Mouse (Mus musculus): ENCODE data around the gene Tmem116. TPM values are rescaled to one million over a fixed set of nuclear protein-coding genes. Genes with fewer than 3 reads are reported as not detected.
"Not testable (repeated sequence)": the region's sequence is repeated elsewhere in the genome, so short reads cannot be mapped to it uniquely, and the experiment has no call there.

The Tmem116 gene
- polyA plus RNA-seq, 1 experiment from 2014 or later = 1.0 TPM

DNA sequence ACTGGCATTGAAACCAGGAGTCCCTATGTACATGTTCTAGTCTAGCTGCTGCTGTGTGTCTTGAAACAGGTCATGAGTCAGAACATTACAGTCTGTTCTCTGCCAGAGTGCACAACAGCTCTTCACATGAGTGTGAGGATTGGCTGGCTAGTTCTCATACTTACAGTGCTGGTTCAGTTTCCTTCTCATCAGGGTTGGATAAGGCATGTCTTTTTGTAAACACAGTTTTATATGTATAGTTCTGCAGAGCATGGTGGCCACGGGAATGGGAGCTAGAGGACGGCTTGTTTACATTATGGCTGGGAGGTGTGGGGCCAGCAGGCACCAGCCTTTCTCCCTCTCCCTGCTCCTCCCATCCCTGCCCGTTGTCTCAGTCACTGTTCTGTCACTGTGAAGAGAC is 17.9 kb downstream of the Tmem116 start:
- Histone ChIP-seq H3K4me1 (no peaks in the 10 kb centered on the region), H3K9ac (replicated peaks) (no peak overlapping the region), H3K27me3 (no peaks in the 10 kb centered on the region), H3K4me2 (replicated peaks) (no peak overlapping the region), H3K27ac (replicated peaks) (no peak overlapping the region), H3K4me3 (no peak overlapping the region), H3K36me3 (no peaks in the 10 kb centered on the region), H3K9me3 (no peaks in the 10 kb centered on the region)
- 53% methylated on average over 3 of the region's 3 CpGs for WGBS
- ATAC-seq (replicated peaks) = no peak

DNA sequence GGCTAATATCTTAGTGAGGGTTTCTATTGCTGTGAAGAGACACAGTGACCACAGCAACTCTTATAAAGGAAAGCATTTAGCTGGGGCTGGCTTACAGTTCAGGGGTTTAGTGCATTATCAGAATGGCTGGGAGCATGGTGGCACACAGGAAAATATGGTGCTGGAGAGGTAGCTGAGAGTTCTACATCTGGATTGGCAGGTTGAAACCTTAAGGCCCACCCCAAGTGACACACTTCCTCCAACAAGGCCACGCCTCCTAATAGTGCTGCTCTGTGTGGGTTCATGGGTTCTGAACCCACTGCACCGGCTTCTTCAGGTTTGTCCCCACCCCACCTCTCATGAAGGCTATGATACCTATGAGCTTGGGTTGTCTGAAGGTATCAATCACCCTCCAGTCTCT is 20.7 kb downstream of the Tmem116 start:
- ATAC-seq (replicated peaks) = no peak
- WGBS = 80% methylated on average over 2 of the region's 2 CpGs
- Histone ChIP-seq H3K4me1 (no peaks in the 10 kb centered on the region), H3K9ac (replicated peaks) (no peak overlapping the region), H3K36me3 (no peaks in the 10 kb centered on the region), H3K27ac (replicated peaks) (no peak overlapping the region), H3K9me3 (no peaks in the 10 kb centered on the region), H3K4me2 (replicated peaks) (no peak overlapping the region), H3K27me3 (no peaks in the 10 kb centered on the region), H3K4me3 (no peak overlapping the region)

DNA sequence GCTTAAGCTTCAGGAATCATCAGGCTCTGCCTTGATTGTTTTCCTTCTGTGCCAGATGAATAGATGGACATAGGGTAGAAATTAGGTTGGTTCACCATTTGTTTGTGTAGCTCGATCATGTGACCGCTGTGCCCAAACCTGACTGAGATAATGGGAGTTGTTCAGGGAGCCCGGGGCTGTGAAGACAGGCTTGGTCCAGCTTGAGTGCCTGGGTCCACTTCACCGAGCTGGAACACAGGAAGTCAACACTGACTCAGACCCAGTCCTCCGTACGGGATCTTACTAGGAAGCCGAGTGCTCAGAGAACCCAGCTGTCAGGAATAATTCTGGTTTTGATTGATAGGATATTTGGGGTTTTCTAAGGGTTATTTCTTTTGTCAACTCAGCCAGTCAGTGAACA is 22.9 kb downstream of the Tmem116 start:
- H3K4me1 ChIP-seq = no peaks in the 10 kb centered on the region
- H3K36me3 ChIP-seq = no peaks in the 10 kb centered on the region
- no peaks in the 10 kb centered on the region for H3K9me3 ChIP-seq
- no peaks in the 10 kb centered on the region for H3K27me3 ChIP-seq
- WGBS = 67% methylated on average over 7 of the region's 7 CpGs
- H3K4me2 ChIP-seq (replicated peaks) = no peak overlapping the region
- ATAC-seq (replicated peaks) = no peak
- H3K27ac ChIP-seq (replicated peaks) = no peak overlapping the region
- no peak overlapping the region for H3K4me3 ChIP-seq
- no peak overlapping the region for H3K9ac ChIP-seq (replicated peaks)

DNA sequence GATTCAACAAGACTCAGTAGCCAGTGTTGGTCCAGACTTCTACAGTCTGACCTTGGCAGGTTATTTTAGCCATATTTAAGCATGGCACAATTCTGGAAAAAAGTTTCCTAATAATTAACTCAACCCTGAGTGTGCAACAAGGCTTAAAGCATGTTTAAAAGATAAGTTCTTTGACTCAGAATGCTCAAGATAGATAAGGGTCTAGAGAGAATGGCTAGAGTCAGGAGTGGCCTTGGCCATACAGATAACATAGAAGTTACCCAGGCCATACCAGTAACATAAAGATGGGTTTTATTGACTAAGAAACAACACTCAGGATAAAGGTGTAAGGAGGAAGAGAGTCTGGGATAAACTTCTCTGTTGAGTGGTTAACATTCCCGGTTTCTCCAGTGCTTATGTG is 24.3 kb downstream of the Tmem116 start:
- H3K9ac ChIP-seq (replicated peaks) = no peak overlapping the region
- H3K4me1 ChIP-seq = no peaks in the 10 kb centered on the region
- H3K9me3 ChIP-seq = no peaks in the 10 kb centered on the region
- no peak overlapping the region for H3K27ac ChIP-seq (replicated peaks)
- H3K27me3 ChIP-seq = no peaks in the 10 kb centered on the region
- no peak overlapping the region for H3K4me3 ChIP-seq
- no peak overlapping the region for H3K4me2 ChIP-seq (replicated peaks)
- no peak for ATAC-seq (replicated peaks)
- no peaks in the 10 kb centered on the region for H3K36me3 ChIP-seq
- WGBS = 91% methylated on average over 1 of the region's 1 CpGs

DNA sequence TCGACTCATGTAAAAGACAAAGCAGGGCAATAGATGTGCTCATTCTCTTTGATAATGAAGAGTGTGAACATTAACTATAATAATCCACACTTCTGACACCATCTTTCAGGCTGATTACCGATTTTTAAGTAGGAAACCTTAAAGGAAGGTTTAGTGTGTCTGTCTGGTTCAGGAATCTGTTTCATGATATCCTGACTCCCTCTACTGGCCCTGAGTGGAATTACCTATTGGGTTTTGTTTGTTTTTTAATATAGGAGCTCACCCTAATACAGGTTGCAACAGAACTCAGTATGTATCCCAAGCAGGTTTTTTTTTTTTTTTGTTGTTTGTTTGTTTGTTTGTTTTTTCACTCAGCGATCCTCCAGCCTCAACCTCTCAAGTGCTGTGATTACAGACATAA is 26.0 kb downstream of the Tmem116 start:
- ATAC-seq (replicated peaks) = no peak
- Histone ChIP-seq H3K4me1 (no peaks in the 10 kb centered on the region), H3K9me3 (no peaks in the 10 kb centered on the region), H3K4me2 (replicated peaks) (no peak overlapping the region), H3K27ac (replicated peaks) (no peak overlapping the region), H3K9ac (replicated peaks) (no peak overlapping the region), H3K36me3 (no peaks in the 10 kb centered on the region), H3K4me3 (no peak overlapping the region), H3K27me3 (no peaks in the 10 kb centered on the region)
- WGBS = 38% methylated on average over 3 of the region's 3 CpGs

DNA sequence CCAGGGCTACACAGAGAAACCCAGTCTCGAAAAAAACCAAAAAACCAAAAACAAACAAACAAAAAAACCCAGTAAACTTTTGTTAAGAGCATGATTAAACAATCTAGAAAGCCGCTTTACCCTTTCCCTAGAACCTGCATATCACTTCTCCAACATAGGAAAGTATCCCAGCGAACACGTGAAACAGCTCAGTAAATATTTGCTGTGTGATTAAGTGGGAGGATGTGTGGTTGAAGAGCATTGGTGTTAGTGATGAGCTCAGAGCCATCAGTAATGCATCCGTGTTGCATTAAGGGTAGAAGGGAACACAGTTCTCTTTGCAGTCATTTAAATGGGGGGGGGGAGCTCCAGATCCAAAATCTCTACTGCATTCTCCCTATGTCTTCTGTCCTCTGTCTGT is 33.1 kb downstream of the Tmem116 start:
- Histone ChIP-seq H3K36me3 (no peaks in the 10 kb centered on the region), H3K4me1 (no peaks in the 10 kb centered on the region), H3K27me3 (no peaks in the 10 kb centered on the region), H3K27ac (replicated peaks) (no peak overlapping the region), H3K4me3 (no peak overlapping the region), H3K9me3 (no peaks in the 10 kb centered on the region), H3K9ac (replicated peaks) (no peak overlapping the region), H3K4me2 (replicated peaks) (no peak overlapping the region)
- 83% methylated on average over 5 of the region's 5 CpGs for WGBS
- no peak for ATAC-seq (replicated peaks)

DNA sequence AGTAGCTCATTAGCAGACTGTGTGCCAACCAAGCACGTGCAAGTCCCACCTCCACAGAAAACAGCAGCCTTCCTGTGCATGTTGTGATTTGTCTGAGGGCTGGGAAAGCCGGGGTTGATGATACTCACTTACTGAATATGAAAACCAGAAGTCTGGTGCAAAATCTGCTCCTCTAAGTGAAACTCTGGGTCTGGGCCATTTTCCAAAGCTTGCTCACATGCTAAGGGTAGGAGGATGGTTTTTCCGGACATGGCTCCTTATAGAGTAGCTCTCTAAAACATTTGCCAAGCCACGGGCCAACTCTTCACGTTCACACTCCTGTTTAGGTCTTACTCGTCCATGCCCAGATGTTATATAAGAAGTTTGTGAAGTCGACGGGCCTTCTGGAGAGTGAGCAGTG is 41.6 kb downstream of the Tmem116 start:
- no peak overlapping the region for H3K27ac ChIP-seq (replicated peaks)
- no peaks in the 10 kb centered on the region for H3K4me1 ChIP-seq
- H3K9ac ChIP-seq (replicated peaks) = no peak overlapping the region
- WGBS = 78% methylated on average over 8 of the region's 8 CpGs
- H3K4me2 ChIP-seq (replicated peaks) = no peak overlapping the region
- H3K4me3 ChIP-seq = no peak overlapping the region
- no peak for ATAC-seq (replicated peaks)
- H3K36me3 ChIP-seq = no peaks in the 10 kb centered on the region
- no peaks in the 10 kb centered on the region for H3K27me3 ChIP-seq
- H3K9me3 ChIP-seq = no peaks in the 10 kb centered on the region

DNA sequence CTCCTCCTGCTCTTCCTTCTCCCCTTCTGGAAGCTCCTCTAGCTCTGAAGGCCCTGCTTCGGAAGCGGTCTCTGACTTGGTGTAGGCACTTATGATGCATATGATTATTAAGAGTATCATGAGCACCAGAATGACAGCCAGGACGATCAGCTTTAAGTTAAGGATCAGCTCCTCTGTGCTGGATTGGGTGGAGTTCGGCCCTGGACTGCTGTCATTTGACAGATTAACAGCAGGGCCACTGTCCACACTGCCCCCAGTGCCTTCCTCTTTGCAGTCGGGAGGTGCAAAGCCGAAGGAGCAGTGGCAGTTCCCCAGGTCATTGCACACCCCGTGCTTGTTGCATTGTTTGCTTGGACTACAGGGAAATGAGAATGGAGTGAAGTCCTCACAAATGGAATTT is 49.0 kb downstream of the Tmem116 start:
- 76% methylated on average over 7 of the region's 7 CpGs for WGBS
- Histone ChIP-seq H3K4me3 (no peak overlapping the region), H3K36me3 (no peaks in the 10 kb centered on the region), H3K27ac (replicated peaks) (no peak overlapping the region), H3K27me3 (no peaks in the 10 kb centered on the region), H3K4me2 (replicated peaks) (no peak overlapping the region), H3K9me3 (no peaks in the 10 kb centered on the region), H3K4me1 (no peaks in the 10 kb centered on the region), H3K9ac (replicated peaks) (no peak overlapping the region)
- no peak for ATAC-seq (replicated peaks)

DNA sequence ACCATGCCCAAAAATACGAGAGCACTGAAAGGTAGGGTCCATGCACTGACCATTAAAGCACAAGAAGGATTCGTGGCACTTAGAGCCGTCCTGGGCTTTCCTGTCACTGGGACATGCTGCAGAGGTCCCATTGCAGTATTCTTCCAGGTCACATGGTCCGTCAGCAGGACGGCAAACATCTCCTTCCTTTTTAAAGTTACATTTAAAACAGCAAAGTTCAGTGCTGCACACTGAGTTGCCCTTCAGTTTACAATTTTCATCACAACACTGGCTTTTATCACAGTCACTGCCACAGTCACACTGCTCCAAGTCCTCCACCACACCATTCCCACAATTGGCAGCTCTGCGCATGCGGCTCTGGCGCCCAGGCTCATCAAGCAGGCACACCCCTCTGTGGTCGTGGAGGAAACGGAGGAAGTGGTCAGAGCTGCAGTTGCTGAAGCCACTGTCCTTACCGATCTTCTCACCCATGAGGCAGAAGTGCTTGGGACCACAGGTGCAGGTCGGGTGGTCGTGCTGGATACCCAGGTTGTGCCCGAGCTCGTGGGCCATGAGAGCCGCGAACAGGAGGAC is 49.8 kb downstream of the Tmem116 start:
- 84% methylated on average over 11 of the region's 17 CpGs for WGBS

DNA sequence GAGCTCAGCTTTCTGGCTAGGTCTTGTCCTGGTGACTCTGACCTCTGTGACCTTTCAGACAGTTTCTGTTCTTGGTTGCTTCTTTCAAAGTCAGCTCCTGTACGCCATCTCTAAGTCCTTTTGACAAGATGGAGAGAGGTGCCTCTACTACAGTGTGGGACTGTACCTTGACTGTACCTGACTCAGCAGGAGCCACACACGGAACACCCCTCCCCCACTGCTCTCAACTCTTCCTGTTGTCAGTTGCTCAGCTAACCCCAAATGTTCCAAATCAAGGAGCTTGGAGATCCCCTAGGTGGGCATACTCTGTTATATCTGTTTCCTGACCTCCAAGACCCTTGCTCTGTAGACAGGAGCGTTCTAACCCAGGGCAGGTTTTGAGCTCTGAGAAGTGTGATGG is 51.5 kb downstream of the Tmem116 start, which contains the start of gene Adam1b:
TSS of gene Adam1b (minus strand) at position 205 of the 400 bp plus-strand sequence.
- no peak within 1 kb of the TSS for H3K27ac ChIP-seq (replicated peaks)
- H3K4me3 ChIP-seq = no peak within 1 kb of the TSS
- no peaks in the 10 kb centered on the region for H3K36me3 ChIP-seq
- no peak for ATAC-seq (replicated peaks)
- no peak within 1 kb of the TSS for H3K4me2 ChIP-seq (replicated peaks)
- no peaks in the 10 kb centered on the region for H3K9me3 ChIP-seq
- H3K4me1 ChIP-seq = no peaks in the 10 kb centered on the region
- 91% methylated on average over 3 of the region's 3 CpGs for WGBS
- H3K9ac ChIP-seq (replicated peaks) = no peak within 1 kb of the TSS
- no peaks in the 10 kb centered on the region for H3K27me3 ChIP-seq

More for the DNA sequence above, 49.8 kb downstream of the Tmem116 start:
- H3K4me1 ChIP-seq; H3K36me3 ChIP-seq; ATAC-seq (replicated peaks); H3K27ac ChIP-seq (replicated peaks); H3K9me3 ChIP-seq; H3K9ac ChIP-seq (replicated peaks); H3K4me2 ChIP-seq (replicated peaks); H3K27me3 ChIP-seq; H3K4me3 ChIP-seq: not testable (repeated sequence)

DNA sequence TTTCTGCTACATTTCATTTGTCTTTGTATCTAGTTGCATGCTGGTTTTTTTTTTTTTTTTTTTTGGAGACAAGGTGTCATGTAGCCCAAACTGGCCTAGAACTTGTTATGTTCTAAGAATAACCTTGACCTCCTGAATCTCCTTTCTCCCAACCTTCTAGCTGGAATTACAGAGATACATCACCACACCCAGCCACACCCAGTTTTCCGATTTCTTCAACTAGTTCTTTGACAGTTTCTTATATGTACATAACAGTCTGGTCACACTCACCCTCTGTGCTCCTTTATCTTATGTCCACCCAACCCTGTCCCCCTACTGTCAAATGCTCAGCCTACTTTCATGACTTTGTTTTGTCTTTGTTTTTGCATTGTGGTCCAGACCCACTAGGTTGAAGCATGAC is 55.2 kb downstream of the Tmem116 start:
- H3K9ac ChIP-seq (replicated peaks) = no peak overlapping the region
- 100% methylated on average over 1 of the region's 1 CpGs for WGBS
- H3K4me3 ChIP-seq = no peak overlapping the region
- no peaks in the 10 kb centered on the region for H3K4me1 ChIP-seq
- no peak overlapping the region for H3K4me2 ChIP-seq (replicated peaks)
- H3K27me3 ChIP-seq = no peaks in the 10 kb centered on the region
- H3K27ac ChIP-seq (replicated peaks) = no peak overlapping the region
- no peaks in the 10 kb centered on the region for H3K36me3 ChIP-seq
- ATAC-seq (replicated peaks) = no peak
- H3K9me3 ChIP-seq = no peaks in the 10 kb centered on the region

DNA sequence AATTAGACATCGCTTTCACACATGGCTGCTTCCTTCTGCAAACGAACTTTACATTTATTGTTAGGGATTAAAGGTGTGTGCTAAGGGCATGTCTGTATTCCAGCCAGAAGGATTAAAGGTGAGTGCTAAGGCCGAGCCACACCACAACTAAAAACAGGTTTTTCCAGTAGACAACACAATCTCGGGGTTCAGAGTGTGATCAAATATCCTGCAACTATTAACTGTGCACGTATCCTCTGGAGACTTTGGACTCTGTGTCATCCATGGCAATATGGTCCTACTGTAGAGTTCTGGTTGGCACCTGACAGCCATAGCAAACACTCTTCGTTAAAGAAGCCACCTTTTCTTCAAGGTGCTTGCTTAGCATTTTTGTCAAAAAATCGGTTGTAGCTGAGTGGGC is 58.3 kb downstream of the Tmem116 start:
- WGBS = 80% methylated on average over 7 of the region's 7 CpGs
- H3K9ac ChIP-seq (replicated peaks) = no peak overlapping the region
- H3K4me3 ChIP-seq = no peak overlapping the region

DNA sequence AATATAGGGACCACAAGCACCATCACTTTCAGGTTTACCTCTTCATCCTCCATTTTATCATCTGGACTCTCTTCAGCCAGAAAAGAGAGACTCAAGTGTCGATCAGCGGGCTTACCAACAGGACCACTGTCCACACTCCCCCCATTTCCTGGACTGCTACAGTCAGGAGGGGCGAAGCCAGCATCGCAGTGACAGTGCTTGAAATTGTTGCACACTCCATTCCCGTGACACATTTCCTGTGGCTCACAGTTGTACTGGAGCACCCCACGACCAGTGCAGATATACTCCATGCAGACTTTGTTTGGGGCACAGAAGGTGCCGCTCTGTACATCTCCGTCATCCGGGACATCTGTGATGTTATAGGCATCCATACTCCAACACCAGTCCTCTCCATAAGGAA is 67.3 kb downstream of the Tmem116 start:
- H3K36me3 ChIP-seq = peaks cover 33% of the 10 kb centered on the region
- no peak for ATAC-seq (replicated peaks)
- WGBS = 93% methylated on average over 9 of the region's 9 CpGs
- H3K9me3 ChIP-seq = no peaks in the 10 kb centered on the region
- H3K4me1 ChIP-seq = no peaks in the 10 kb centered on the region
- H3K9ac ChIP-seq (replicated peaks) = no peak overlapping the region
- no peaks in the 10 kb centered on the region for H3K27me3 ChIP-seq
- H3K27ac ChIP-seq (replicated peaks) = no peak overlapping the region
- no peak overlapping the region for H3K4me2 ChIP-seq (replicated peaks)
- no peak overlapping the region for H3K4me3 ChIP-seq

More for the DNA sequence above, 58.3 kb downstream of the Tmem116 start:
- Histone ChIP-seq H3K27me3 (no peaks in the 10 kb centered on the region), H3K4me1 (no peaks in the 10 kb centered on the region), H3K27ac (replicated peaks) (no peak overlapping the region), H3K9me3 (no peaks in the 10 kb centered on the region), H3K4me2 (replicated peaks) (no peak overlapping the region), H3K36me3 (no peaks in the 10 kb centered on the region)
- no peak for ATAC-seq (replicated peaks)
